Mouse (Mus musculus) heart, postnatal 10 days (tissue): Measurements from ENCODE around the gene Gmfg. TPM values are rescaled to one million over a fixed set of nuclear protein-coding genes. Genes with fewer than 3 reads are reported as not detected.

Source experiments
- DNase-seq, 2 experiments: peaks; one replicate each; pipeline ENCODE4 v3.0.0; 2021
- intact Hi-C: fragments of 180-260 bp; cut with DNase I; formaldehyde crosslinking; loops from one replicate; pipeline ENCODE4 v1.15.1; 2025
- total RNA-seq, 2 experiments: library from RNA; stranded (reverse); gene quantifications; 2 replicates each; pipeline ENCODE4 v1.2.3; 2021

Gmfg gene
- total RNA-seq, 2 experiments from 2014 or later: 7.6 to 8.7 TPM

DNA sequence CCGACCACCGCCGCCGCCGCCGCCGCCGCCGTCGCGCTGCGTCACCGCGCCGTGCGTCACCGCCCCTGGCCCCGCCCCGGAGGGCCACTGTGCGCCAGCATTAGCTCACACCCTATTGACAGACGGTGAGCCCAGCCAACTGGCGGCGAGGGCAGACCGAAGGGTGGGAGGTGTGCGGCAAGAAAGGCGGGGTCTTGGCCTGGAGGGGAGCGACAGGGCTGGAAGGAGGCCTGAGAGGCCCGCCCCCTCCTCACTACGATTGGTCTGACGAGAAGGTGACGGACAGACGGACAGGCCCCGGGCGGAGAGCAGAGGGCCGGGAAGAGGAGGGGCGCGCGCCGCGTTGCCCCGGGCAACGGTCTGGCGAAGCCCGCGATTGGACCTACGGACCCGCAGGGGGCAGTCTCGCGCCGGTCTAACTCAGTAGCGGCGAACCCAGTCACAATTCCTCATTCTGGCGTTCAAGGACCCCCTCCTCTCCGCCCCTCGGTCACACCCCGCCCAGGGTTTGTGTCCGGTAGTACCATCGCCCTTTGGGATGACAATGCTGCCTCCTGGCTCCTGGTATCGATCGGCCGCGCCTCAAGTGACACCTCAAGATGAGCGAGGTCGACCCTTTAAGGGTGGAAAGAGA is 859 bp upstream of the Gmfg start:
- peak; percentile 100 for DNase-seq
- intact Hi-C loops: loop anchor here (10.0 kb wide), 1 partner anchor 548 kb away; the partner anchor contains the start of genes Eif3k and Map4k1

DNA sequence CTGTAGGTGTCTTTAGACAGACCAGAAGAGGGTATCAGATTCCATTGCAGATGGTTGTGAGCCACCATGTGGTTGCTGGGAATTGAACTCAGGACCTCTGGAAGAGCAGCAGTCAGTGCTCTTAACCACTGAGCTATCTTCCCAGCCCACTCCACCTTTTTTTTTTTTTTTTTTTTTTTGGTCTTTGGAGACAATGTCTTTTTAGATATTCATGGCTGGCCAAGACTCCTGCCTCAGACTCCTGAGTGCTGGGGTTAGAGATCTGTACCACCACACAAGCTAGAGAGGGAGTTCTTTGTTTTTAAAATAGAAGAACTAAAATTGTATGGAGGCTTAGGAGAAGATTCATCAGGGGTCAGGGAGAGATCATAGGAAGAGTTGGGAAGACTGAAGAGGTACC is 717 bp downstream of the Gmfg start:
- no peak for DNase-seq
- intact Hi-C loops: loop anchor here (10.0 kb wide), 1 partner anchor 547 kb away; the partner anchor contains the start of genes Eif3k and Map4k1

DNA sequence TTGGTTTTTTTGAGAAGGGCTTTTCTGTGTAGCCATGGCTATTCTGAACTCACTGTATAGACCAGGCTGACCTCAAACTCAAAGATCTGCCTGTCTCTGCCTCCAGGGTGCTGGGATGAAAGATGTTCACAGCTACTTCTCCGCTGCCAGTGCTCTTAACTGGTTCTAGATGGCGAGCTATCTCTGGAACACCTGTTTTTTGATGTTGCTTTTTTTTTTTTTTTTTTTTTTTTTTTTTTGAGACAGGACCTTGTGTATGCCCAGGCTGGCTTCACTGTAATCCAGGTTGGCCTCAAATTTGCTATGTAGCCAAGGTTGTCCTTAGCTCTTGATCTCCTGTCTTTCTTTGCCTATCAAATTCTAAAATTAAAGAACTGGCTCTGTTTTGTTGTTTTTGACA is 1.5 kb downstream of the Gmfg start:
- DNase-seq: no peak
- intact Hi-C loops: loop anchor here (10.0 kb wide), 1 partner anchor 546 kb away; the partner anchor contains the start of genes Eif3k and Map4k1

DNA sequence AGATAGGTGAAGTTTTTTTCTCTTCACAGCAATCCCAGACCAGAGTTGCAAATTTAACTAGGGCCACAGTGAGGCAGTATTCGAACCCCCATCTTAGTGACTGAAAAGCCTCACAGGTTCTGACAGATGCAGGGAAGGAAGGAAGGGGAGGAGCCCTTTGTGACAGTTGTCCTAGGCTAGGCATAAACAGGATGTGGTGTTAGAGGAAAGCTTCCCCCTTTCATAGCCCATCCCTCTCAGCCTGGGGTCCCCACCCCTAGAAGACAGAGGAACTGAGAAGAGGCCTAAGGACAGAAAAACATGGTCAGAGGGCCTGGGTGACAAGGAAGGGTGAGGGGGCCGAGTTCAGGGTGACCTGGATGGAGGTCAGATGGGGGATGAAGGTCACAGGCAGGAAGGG is 3.5 kb downstream of the Gmfg start:
- intact Hi-C loops: loop anchor here (10.0 kb wide), 1 partner anchor 124 kb away; no protein-coding TSS in a partner anchor
- peak; percentile 50 to 54 for DNase-seq

DNA sequence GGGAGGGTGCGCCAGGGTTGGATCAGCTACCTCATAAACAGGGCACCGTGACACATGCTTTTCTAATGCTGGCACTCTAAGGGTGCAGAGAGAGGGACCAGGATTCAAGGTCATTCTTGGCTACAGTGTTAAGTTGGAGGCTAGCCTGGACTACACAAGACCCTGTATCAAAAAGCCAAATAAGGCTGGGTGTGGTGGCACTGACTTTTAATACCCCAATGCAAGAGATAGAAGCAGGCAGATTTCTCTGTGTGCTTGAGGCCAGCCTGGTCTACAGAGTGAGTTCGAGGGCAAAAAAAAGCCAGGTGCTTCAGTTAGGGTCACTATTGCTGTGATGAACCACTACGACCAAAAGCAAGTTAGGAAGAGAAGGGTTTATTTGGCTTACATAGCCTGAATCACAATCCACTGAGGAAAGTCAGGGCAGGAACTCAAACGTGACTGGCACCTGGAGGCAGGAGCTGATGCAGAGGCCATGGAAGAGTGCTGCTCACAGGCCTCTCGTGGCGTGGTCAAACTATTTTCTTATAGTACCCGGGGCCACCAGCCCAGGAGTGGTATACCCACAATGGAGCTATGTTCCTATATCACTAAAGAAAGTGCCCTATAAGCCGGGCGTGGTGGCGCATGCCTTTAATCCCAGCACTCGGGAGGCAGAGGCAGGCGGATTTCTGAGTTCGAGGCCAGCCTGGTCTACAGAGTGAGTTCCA is 4.7 kb downstream of the Gmfg start:
- intact Hi-C loops: loop anchor here (10.0 kb wide), 1 partner anchor 123 kb away; no protein-coding TSS in a partner anchor
- no peak for DNase-seq

DNA sequence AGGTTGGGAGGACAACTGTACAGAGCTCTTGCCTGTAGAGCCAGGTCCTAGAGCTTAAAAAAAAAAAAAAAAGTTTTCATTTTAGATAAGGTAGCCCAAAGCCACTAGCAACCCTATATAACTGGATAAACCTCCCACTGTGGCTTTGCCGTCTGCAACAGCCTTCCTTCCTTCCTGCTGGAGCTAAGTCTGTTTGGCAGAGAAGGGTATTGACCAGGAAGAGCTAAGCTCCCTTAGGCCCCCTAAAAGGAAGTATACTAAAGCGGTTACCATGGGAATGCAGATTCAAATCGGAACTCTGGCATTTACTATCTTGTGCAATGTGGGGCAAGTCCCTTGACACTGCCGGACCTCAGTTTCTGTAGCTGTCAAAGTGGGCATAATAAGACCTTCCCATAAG is 5.4 kb downstream of the Gmfg start:
- peak in 1 of 2 experiments; percentile 32 for DNase-seq
- intact Hi-C loops: loop anchor here (10.0 kb wide), 1 partner anchor 122 kb away; no protein-coding TSS in a partner anchor

DNA sequence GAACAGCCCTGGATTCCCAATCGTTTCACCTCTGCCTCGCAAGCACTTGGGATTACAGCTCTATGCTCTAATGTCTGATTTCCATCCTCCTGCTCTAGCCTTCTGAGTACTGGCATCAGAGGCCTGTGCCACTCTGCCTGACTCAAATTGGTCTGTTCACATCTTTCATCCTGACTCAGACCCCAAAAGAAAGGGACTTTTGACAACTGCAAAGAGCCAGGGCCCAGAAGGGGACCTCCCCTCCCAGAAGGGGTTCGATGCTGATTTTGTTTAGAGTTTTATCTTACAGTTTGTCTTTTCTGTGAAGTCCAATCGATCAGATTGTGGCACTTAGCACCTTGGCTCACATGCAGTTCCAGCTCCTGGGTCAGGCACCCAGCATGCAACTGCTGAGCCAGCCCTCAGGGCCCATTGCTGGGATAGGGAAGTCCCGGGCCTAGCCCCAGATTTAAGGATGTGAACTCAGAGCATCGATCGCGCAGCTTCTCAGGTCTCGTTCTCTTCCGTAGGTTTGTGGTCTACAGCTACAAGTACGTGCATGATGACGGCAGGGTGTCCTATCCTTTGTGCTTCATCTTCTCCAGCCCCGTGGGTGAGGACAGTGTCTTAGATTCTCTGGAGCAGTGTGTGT is 7.2 kb downstream of the Gmfg start:
- intact Hi-C loops: loop anchor here (10.0 kb wide), 1 partner anchor 120 kb away; no protein-coding TSS in a partner anchor

DNA sequence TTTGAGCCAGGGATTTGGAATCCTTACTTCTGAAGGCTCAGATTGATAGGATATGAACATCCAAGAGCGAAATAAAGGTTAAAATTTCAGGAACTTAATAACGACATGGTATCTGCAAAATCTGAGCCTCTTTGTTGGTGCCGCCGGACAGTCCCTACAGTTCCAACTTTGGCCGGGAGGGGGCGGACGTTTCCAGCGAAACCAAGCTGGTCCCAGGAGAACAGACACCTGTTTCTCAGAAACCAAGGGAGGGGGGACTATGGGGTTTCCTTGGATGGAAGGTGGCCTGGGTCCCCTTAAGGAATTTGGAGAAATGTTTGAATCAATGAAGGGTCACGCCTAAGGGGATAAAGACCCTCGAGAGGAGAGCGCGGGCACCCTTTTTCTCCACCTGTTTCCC is 9.2 kb downstream of the Gmfg start:
- intact Hi-C loops: loop anchor here (1.0 to 10.0 kb wide), 5 partner anchors 80 to 281 kb away; no protein-coding TSS in a partner anchor
- DNase-seq: peak; percentile 78 to 90

More for the DNA sequence above, 7.2 kb downstream of the Gmfg start:
- no peak for DNase-seq

DNA sequence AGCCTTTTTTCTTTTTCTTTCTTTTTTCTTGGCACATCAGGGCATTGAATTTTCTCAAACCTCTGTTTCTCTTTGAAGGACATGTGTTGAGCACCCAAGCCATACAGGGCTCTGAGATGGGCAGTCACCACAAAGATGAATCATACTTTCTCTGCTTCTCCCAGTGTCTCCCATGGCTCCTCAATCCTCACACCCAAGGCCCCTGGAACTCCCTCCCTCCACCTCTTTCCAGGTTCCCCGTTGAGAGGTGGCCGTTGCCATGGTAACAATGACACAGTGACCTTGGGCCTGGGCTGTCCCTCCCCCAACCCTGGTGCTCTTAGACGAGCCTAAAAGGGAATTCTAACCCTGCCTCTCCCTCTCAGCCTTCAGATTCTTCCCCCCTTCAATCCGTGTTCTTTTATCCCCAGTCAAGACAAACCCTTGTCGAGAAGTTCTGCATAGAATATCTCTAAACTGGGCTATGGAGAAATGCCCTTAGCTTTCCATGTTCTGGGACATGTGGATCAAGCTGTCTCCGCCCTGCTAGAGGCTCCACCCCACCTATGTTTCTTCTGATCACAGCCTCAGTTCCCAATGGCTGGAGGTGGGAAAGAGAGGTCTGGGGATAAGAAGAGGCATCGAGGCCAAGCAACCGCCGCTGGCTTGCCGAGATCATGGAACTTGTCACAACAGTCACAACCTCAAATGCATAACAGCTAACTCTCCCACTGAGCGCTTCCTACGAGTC is 10.0 kb downstream of the Gmfg start:
- intact Hi-C loops: loop anchor here (2.0 to 10.0 kb wide), 3 partner anchors 80 to 280 kb away; no protein-coding TSS in a partner anchor

DNA sequence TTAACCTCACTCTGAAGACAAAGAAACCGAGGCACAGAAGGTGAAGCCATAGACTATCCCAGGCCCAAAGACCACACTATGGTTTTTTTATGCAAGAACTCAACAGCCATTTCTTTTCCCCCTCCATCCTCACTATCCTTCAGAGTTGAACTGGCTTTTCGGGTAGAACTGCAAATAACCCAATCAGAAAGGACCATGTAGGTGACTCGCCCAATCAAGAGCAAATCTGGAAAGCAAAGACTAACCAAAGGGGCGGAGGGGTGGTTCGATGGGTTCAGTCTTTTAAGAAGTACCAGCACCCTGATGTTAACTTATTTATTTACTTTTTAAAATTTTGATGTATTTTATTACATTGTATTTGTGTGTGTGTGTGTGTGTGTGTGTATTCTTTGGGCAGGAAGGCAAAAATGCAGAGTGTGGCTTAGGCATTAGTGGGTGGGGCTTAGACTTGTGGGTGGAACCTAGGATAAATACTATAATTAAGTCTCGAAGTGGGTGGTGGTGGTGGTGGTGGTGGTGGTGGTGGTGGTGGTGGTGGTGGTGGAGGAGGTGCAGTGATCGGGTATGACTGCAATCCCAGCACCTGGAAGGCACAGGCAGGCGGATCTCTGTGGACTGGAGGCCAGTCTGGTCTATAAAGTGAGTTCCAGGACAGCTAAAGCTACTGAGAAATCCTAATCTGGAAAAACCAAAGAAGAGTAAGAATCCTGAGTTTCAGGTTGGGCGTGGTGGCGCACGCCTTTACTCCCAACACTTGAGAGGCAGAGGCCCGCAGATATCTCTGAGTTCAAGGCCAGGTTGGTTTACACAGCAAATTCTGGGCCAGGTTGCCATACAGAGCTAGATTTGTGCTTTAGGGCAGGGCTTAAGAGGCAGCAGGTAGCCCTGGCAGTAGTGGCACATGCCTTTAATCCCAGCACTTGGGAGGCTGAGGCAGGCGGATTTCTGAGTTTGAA is 10.9 kb downstream of the Gmfg start:
- no peak for DNase-seq
- intact Hi-C loops: loop anchor here (2.0 to 10.0 kb wide), 3 partner anchors 79 to 279 kb away; no protein-coding TSS in a partner anchor

More for the DNA sequence above, 10.0 kb downstream of the Gmfg start:
- DNase-seq: no peak

DNA sequence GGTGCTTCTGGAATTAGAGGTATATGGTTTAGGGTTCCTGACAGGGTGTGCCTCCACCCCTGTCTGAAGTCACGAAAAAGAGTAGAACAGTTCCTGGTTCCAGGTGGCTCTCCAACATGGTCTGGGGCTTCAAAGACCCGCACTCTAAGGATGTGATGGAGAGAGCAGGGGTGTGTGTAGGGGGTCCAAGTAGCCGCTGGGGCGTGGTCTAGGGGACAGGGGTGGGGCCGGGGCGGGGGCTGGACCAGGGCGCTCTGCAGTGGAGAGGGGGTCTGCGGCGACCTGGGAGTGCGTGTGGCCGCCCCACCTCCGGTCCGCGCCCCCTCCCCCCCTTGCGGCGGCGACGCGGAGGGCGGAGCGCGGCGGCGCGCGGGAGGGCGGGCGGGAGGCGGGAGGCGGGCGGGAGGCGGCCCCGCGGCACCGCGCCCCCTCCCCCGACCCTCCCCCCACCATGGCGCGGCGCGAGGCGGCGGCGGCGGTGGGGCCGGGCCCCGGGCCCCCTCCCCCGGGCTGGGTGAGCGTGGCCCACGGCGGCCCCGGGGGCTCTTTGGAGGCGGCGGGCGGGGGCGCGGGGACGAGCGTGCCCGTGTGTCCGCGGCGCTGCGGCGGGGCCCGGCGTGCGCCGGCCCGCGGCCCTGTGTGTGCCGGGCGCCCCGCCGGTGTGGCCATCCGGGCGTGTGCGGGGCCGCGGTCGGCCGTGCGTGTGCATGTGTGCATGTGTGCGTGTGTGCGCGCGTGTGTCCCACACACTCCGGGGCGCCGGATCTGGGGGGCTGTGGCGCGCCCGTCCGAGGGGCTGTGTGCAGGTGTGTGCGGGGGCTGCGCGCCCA is 14.5 kb downstream of the Gmfg start, which contains the start of gene Lrfn1:
Gene Lrfn1, plus strand, starts transcription at position 450 of the 830 bp plus-strand sequence.
- intact Hi-C loops: no loop called here
- no peak for DNase-seq

DNA sequence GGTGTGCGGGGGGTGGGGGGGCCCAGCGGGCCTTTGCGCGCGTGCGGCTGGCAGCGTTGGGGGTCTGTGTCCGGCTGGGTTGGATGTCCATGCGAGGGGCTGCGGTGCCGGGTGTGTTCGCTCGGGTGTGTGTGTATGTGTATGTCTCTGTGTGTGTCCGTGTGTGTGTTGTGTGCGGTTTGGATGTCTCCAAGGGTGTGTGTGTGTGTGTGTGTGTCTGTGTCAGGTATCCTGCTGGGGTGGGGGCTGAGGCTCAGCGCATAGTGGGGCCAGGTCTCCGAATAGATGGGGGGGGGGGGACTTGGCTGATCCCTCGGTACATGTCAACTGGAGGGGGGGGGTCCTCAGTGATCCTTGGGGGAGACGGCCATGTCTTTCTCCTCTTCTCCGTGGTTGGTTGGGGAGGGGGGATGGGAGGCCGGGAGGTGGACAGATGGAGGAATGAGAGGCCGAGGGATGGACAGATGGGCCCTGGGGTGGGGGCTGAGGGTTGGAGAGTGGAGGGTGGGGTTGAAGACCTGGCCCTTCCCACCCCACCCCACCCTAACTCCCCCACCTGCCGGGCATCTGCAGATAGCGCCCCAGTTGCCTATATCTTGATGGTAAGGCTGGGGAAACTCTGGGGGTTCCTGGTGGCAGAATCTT is 15.2 kb downstream of the Gmfg start:
- DNase-seq: no peak
- intact Hi-C loops: no loop called here

DNA sequence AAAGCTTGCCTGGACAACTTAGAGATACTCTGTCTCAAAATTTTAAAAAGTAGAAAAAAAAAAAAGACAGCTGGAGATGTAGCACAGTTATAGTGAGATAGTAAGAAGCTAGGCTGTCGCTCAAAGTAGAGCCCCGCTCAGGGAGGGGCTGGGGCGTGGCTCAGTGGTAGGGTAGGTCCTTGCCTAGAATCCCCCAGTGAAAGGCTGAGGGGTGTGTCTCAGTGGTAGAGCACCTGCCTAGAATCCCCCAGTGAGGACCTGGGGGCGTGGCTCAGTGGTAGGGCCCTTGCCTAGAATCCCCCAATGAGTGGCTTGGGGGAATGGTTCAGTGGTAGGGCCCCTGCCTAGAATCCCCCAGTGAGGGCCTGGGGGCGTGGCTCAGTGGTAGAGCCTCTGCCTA is 23.1 kb downstream of the Gmfg start:
- intact Hi-C loops: no loop called here
- no peak for DNase-seq

DNA sequence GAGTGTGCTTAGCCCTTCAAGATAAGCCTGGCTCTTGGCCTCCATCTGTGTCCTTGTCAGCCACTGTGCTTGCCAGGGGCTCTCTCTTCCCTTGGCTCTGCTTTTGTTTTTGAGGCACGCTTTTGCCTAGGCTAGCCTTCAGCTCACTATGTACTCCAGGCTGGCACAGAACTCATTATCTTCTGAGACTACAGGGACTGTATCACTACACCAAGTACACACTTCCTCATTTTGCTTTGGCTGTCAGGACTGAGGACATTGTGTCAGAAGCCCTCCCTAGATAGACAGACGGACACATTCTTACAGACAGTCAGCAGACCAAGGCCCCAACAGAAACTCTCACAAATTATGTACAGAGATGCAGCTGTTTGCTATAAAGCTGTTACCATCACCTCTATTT is 25.5 kb downstream of the Gmfg start:
- no peak for DNase-seq
- intact Hi-C loops: no loop called here

DNA sequence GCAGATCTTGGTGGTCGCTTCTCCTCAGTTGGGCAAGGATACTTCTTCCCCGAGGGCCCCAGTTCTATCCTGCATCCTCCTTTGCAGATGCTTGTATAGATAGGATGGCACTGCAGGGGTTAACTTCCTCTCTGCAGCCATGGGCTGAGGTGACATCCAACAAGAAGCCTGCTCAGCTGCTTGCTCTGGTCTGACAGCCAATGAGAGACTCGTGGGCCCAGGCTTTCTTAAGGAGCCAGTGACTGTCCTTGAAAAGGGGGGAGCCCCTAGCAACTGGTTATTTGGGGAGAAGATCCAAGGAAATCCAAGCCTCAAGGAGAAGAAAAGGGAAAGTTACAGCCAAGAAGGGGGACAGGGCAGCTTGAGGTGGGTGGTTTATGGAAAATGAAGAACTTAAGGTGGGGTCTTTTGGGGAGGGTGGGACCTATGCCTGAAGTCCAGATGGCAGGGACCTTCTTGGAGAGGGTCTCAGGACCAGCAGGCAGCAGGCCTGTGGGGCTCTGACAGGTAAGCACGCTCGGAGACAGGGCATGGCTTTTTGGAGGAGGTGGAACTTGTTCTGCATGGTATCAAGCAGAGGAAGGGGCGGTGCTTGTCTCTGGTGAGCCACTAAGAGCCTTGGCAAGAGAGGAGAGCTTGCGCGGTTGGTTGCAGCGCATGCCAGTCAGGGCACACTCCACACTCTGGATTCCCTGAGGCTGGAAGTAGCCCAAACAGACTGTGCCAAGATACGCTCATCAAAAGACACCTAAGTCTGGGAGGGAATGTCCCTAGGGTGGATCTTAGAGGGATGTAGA is 27.4 kb downstream of the Gmfg start:
- intact Hi-C loops: no loop called here
- DNase-seq: peak; percentile 31 to 52

DNA sequence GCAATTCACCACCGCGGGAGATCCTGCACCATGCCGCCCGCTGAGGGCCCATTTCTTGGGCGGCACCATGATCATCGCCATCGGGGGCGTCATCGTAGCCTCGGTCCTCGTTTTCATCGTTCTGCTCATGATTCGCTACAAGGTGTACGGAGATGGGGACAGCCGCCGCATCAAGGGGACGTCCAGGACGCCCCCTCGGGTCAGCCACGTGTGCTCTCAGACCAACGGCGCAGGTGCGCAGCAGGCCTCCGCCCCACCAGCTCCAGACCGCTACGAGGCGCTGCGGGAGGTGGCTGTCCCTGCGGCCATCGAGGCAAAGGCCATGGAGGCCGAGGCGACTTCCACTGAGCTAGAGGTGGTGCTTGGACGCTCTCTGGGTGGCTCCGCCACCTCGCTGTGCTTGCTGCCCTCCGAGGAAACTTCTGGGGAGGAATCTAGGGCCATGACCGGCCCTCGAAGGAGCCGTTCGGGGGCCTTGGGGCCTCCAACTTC is 29.5 kb downstream of the Gmfg start:
- no peak for DNase-seq
- intact Hi-C loops: no loop called here

DNA sequence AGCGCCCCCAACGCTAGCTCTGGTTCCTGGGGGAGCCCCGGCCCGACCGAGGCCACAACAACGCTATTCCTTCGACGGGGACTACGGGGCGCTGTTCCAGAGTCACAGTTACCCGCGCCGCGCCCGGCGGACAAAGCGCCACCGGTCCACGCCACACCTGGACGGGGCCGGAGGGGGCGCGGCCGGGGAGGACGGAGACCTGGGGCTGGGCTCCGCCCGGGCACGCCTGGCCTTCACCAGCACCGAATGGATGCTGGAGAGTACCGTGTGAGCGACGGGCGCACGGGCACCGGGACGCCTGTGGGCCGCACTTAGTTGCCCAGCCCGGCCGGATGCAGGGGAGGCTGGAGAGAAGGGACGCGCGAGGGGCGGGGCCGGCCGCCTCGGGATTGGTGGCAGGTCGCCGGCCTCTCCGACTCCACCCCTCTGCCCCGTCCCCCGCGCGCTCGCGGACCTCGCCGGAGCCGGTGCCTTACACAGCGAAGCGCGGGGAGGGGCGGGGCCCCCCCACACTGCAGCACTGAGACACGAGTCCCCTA is 30.0 kb downstream of the Gmfg start:
- DNase-seq: peak; percentile 51

More for the DNA sequence above, 30.0 kb downstream of the Gmfg start:
- intact Hi-C loops: no loop called here
